Mouse (Mus musculus): Measurements from ENCODE around the gene Med8. TPM values are rescaled to one million over a fixed set of nuclear protein-coding genes. Genes with fewer than 3 reads are reported as not detected.
A peak's percentile ranks its signal among the peaks of the same experiment; 100 is the strongest.

The Med8 gene
- polyA plus RNA-seq, 1 experiment from 2014 or later, result 109 TPM

DNA sequence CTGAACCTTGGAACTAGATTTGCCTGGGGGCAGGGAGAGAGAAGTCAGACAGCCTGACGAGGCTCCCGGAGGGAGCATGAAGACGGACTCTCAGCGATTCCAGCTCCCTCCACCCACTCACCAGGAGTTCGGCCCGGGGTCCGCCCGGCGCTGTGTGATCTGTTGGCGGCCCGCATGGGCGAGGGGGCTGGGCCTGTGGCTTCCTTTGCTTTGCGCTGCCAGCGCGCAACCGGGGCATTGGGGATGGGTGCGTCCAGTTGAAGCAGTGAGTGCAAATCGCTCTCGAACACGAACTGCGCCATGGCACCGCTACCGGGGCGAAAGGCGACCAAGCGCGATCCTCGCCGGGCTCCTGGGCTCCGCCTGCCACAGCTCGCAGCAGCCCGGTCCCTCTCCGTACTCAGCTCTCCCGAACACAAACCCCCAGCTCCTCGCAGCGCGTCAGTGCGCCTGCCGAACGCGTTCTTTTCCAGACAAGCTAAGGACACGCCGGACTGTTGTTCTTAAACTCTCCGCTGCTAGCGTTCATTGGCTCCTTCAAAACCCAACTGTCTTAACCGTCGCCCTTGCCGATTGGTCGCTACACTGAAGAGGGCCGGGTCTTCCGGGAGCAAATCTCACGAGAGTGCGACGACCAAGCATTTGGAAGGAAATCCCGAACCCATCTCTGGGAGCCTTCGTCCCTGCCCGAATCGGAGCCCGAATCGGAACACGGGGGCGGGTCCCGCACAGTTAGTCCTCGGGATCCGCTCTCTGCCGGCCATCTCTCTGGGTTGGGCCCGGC lies 27.9 kb downstream of the Med8 start, which contains the start of gene Cdc20:
Gene Cdc20, minus strand, starts transcription at position 533 of the 784 bp plus-strand sequence.
- Histone ChIP-seq H3K36me3 (ENCODE audit: control insufficient read depth, insufficient read depth, low read length) (peaks cover 16% of the 10 kb centered on the region), H3K9ac (replicated peaks; ENCODE audit: low read length) (peak within 1 kb of the TSS; percentile 63), H3K4me2 (ENCODE audit: low read length) (peak within 1 kb of the TSS; percentile 95), H3K4me3 (replicated peaks; ENCODE audit: low read depth, low read length) (peak within 1 kb of the TSS; percentile 50), H3K4me1 (ENCODE audit: control insufficient read depth, insufficient read depth, low read length) (peaks cover 16% of the 10 kb centered on the region), H3K9me3 (ENCODE audit: control insufficient read depth, low read length) (no peaks in the 10 kb centered on the region), H3K27me3 (ENCODE audit: control insufficient read depth, insufficient read depth, low read length) (no peaks in the 10 kb centered on the region), H3K27ac (replicated peaks; ENCODE audit: low read depth, low read length) (peak within 1 kb of the TSS; percentile 87)
- under 1% methylated on average over 67 of the region's 67 CpGs for WGBS
- peak; percentile 96 for DNase-seq
- peak; percentile 97 for ATAC-seq (ENCODE audit: low FRiP score, low TSS enrichment)

DNA sequence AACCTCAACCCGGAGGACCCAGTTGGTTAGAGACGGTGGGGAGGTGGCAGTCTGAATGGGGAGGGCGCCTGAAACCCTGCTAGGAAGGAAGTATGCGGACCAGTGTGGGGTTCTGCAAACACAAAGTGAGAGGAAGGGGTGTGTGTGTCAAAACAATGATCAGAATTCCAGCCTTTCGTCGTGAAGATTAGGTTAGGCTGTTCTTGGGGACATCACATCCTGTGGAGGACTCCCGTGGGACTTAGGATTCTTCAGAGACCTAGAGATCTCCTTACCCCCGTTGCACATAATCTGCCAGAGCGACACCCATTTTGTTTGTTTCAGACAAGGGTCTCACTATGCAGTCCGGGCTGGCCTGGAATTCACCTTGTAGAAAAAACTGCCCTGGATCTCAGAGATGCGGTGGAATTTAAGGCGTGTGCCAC lies 28.7 kb downstream of the Med8 start:
- Histone ChIP-seq H3K36me3 (ENCODE audit: control insufficient read depth, insufficient read depth, low read length) (peaks cover 8% of the 10 kb centered on the region; the same call in 1 of the 2 replicates), H3K27me3 (ENCODE audit: control insufficient read depth, insufficient read depth, low read length) (no peaks in the 10 kb centered on the region), H3K4me1 (ENCODE audit: control insufficient read depth, insufficient read depth, low read length) (peaks cover 16% of the 10 kb centered on the region), H3K27ac (replicated peaks; ENCODE audit: low read depth, low read length) (peak overlapping the region; percentile 87), H3K4me2 (ENCODE audit: low read length) (peak overlapping the region; percentile 95), H3K4me3 (replicated peaks; ENCODE audit: low read depth, low read length) (peak overlapping the region; percentile 50), H3K9me3 (ENCODE audit: control insufficient read depth, low read length) (no peaks in the 10 kb centered on the region), H3K9ac (replicated peaks; ENCODE audit: low read length) (peak overlapping the region; percentile 63)
- DNase-seq (peak; percentile 68), ATAC-seq (ENCODE audit: low FRiP score, low TSS enrichment) (no peak)
- WGBS, result 11% methylated on average over 12 of the region's 12 CpGs

- Histone ChIP-seq H3K4me1 (ENCODE audit: control insufficient read depth, insufficient read depth, low read length) (no peaks in the 10 kb centered on the region), H3K36me3 (ENCODE audit: control insufficient read depth, insufficient read depth, low read length) (no peaks in the 10 kb centered on the region), H3K27ac (replicated peaks; ENCODE audit: low read depth, low read length) (no peak overlapping the region), H3K4me3 (replicated peaks; ENCODE audit: low read depth, low read length) (no peak overlapping the region), H3K27me3 (ENCODE audit: control insufficient read depth, insufficient read depth, low read length) (no peaks in the 10 kb centered on the region), H3K9me3 (ENCODE audit: control insufficient read depth, low read length) (no peaks in the 10 kb centered on the region), H3K9ac (replicated peaks; ENCODE audit: low read length) (no peak overlapping the region), H3K4me2 (ENCODE audit: low read length) (no peak overlapping the region)
- WGBS, result 87% methylated on average over 10 of the region's 10 CpGs
- ATAC-seq (ENCODE audit: low FRiP score, low TSS enrichment) (no peak), DNase-seq (no peak)
Measured at GRCm38 (mm10) chr4:118445088-118445487, 36.0 kb downstream of the Med8 start.

DNA sequence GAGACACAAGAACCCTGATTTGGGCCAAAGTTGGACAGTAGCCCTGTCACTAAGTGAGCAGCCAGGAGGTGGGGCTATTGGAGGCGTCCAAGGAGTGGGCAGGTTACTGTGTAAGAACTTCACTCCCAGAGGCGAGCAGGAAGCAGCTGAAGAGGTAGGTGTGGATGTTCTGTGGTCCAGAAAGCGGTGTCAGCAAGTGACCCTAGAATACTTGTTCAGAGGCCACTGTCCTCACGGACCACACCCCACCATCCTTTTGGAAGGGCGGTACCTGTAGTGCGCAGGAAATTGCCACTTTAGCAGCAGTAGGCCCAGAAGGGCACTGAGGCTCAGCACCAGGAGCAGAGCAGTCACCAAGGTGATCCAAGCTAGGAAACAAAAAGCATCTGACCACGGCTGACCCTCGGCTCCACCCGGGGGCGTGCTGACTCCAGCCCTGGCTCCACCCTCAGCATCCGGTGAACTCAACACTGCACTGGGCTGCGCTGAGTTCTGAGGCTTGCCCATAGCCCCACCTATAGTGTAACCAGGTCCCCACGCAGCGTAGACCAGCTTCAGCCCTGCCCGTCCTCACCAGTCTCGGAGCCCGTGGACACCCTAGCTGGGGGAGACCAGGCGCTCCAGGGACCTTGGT lies 36.8 kb downstream of the Med8 start:
- 19% methylated on average over 18 of the region's 18 CpGs for WGBS
- peak; percentile 55 for ATAC-seq (ENCODE audit: low FRiP score, low TSS enrichment)
- peak overlapping the region; percentile 73 for H3K4me2 ChIP-seq (ENCODE audit: low read length)
- peak overlapping the region; percentile 36 for H3K4me3 ChIP-seq (replicated peaks; ENCODE audit: low read depth, low read length)
- H3K36me3 ChIP-seq (ENCODE audit: control insufficient read depth, insufficient read depth, low read length), result no peaks in the 10 kb centered on the region
- no peaks in the 10 kb centered on the region for H3K9me3 ChIP-seq (ENCODE audit: control insufficient read depth, low read length)
- DNase-seq, result peak; percentile 30
- no peaks in the 10 kb centered on the region for H3K27me3 ChIP-seq (ENCODE audit: control insufficient read depth, insufficient read depth, low read length)
- peak overlapping the region; percentile 47 for H3K9ac ChIP-seq (replicated peaks; ENCODE audit: low read length)
- H3K27ac ChIP-seq (replicated peaks; ENCODE audit: low read depth, low read length), result no peak overlapping the region
- H3K4me1 ChIP-seq (ENCODE audit: control insufficient read depth, insufficient read depth, low read length), result no peaks in the 10 kb centered on the region

DNA sequence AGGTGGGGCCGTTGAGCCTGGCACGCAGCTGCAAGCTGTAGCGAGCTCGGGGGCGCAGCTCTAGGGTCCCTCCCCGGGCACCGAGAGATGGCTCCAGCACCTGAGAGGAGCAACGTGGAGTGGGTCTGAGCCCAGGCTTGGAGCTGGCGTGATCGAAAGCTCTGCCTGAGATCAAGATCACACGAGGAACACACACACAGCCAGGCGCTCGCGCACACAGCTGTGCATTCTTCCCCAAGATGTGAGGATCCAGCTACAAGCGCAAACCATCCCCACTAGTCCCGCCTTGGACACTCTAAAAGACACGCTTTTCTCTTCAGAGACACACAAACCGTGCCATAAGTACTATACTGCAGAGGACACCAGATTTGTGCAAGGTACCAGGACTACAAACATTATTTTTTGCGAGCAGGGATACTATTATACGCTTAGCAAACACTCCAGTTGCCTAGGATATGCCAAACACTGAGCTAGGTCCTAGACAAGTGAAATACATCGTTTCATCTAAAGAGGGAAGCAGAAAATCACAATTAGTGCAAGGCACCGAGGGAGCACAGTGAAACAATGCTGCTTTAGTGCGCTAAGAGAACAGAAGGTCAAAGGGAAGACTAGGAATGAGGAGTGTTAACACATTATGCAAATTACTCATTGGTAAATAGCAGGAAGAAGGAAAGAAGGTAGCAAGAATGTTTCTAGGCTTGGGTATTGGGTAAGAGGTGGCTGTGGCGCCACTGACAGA lies 37.4 kb downstream of the Med8 start:
- Histone ChIP-seq H3K27ac (replicated peaks; ENCODE audit: low read depth, low read length) (no peak overlapping the region), H3K27me3 (ENCODE audit: control insufficient read depth, insufficient read depth, low read length) (no peaks in the 10 kb centered on the region), H3K4me2 (ENCODE audit: low read length) (peak overlapping the region; percentile 73), H3K4me3 (replicated peaks; ENCODE audit: low read depth, low read length) (peak overlapping the region; percentile 36), H3K9me3 (ENCODE audit: control insufficient read depth, low read length) (no peaks in the 10 kb centered on the region), H3K36me3 (ENCODE audit: control insufficient read depth, insufficient read depth, low read length) (no peaks in the 10 kb centered on the region), H3K4me1 (ENCODE audit: control insufficient read depth, insufficient read depth, low read length) (no peaks in the 10 kb centered on the region), H3K9ac (replicated peaks; ENCODE audit: low read length) (peak overlapping the region; percentile 47)
- no peak for ATAC-seq (ENCODE audit: low FRiP score, low TSS enrichment)
- 17% methylated on average over 24 of the region's 24 CpGs for WGBS
- peak; percentile 43 for DNase-seq

GRCm38 (mm10) chr4:118457345-118457975 lies 48.3 kb downstream of the Med8 start, which contains the start of gene Mpl:
Gene Mpl (minus strand): TSS chr4:118457513.
- no peak within 1 kb of the TSS for H3K4me2 ChIP-seq (ENCODE audit: low read length)
- no peaks in the 10 kb centered on the region for H3K9me3 ChIP-seq (ENCODE audit: control insufficient read depth, low read length)
- no peak within 1 kb of the TSS for H3K9ac ChIP-seq (replicated peaks; ENCODE audit: low read length)
- H3K4me1 ChIP-seq (ENCODE audit: control insufficient read depth, insufficient read depth, low read length), result no peaks in the 10 kb centered on the region
- DNase-seq (no peak), ATAC-seq (ENCODE audit: low FRiP score, low TSS enrichment) (no peak)
- no peak within 1 kb of the TSS for H3K4me3 ChIP-seq (replicated peaks; ENCODE audit: low read depth, low read length)
- H3K36me3 ChIP-seq (ENCODE audit: control insufficient read depth, insufficient read depth, low read length), result no peaks in the 10 kb centered on the region
- no peaks in the 10 kb centered on the region for H3K27me3 ChIP-seq (ENCODE audit: control insufficient read depth, insufficient read depth, low read length)
- H3K27ac ChIP-seq (replicated peaks; ENCODE audit: low read depth, low read length), result no peak within 1 kb of the TSS
- WGBS, result 74% methylated on average over 9 of the region's 9 CpGs

- 96% methylated on average over 3 of the region's 3 CpGs for WGBS
- no peak overlapping the region for H3K4me3 ChIP-seq (replicated peaks; ENCODE audit: low read depth, low read length)
- H3K9me3 ChIP-seq (ENCODE audit: control insufficient read depth, low read length), result peaks cover 6% of the 10 kb centered on the region; the same call in 1 of the 2 replicates
- no peak overlapping the region for H3K27ac ChIP-seq (replicated peaks; ENCODE audit: low read depth, low read length)
- H3K36me3 ChIP-seq (ENCODE audit: control insufficient read depth, insufficient read depth, low read length), result no peaks in the 10 kb centered on the region
- H3K27me3 ChIP-seq (ENCODE audit: control insufficient read depth, insufficient read depth, low read length), result no peaks in the 10 kb centered on the region
- H3K4me2 ChIP-seq (ENCODE audit: low read length), result no peak overlapping the region
- no peak for ATAC-seq (ENCODE audit: low FRiP score, low TSS enrichment)
- H3K4me1 ChIP-seq (ENCODE audit: control insufficient read depth, insufficient read depth, low read length), result no peaks in the 10 kb centered on the region
- DNase-seq, result no peak
- H3K9ac ChIP-seq (replicated peaks; ENCODE audit: low read length), result no peak overlapping the region
Measured at GRCm38 (mm10) chr4:118464956-118465355, 55.8 kb downstream of the Med8 start.

Measured in midbrain, embryonic 14.5 days (tissue).